Comparison of ENCODE assay signal across 26 mouse cellular contexts in the genomic region with DNA sequence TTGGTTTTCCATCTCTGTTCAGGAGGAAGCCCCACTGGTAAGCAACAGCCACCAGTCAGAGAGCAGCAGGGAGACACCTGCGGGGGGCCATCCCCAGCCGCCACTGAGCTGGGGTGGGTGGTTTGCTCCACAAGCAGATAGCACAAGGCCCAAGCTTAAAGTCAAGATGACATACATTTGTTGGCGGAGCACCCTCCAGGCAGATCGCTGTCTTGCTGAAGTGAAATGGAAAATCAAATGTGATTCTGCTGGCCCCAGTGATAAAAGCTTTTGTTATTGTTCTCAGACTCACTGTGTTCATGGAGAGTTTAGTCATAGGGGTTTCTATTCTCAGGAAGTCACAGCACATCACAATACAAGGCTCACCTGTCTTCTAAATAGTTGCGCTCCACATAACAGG. TPM values are rescaled to one million over a fixed set of nuclear protein-coding genes. Genes with fewer than 3 reads are reported as not detected.
DNase-seq lines count a peak whose midpoint lies in the region; ATAC-seq lines count a peak whose summit lies in the region.
"Had no signal": no experiment of that assay in that cellular context is flagged by ENCODE, and none has a peak within 500 bp of the region (broad histone marks: within the 10 kb centered on the region; RNA-seq: fewer than 3 reads in every experiment).

No protein-coding gene starts in this region.

- peak; percentile 53 for ATAC-seq in inflammation-experienced regulatory T-cells, adult 6 months
- ATAC-seq: forebrain, embryonic 13.5 days; hindbrain, postnatal 0 days; intestine, postnatal 0 days; lung, postnatal 0 days; midbrain, embryonic 13.5 days had no signal

- DNase-seq in retina, postnatal 1 day = peak; percentile 40
- no peak for DNase-seq in retina, embryonic 14.5 days (ENCODE audit: low spot score)
- peak; percentile 77 to 81 for DNase-seq in thymus, postnatal 10 days (ENCODE audit: low spot score in 2 of 2)
- no peak for DNase-seq in layer of hippocampus, adult 18-20 months (ENCODE audit: low spot score in 2 of 2)
- no peak for DNase-seq in layer of hippocampus, adult 9-10 months (ENCODE audit: low spot score)
- DNase-seq in layer of hippocampus, postnatal 10 days (ENCODE audit: low spot score in 2 of 2) = no peak
- DNase-seq in urinary bladder, postnatal 14 days (ENCODE audit: low spot score) = no peak
- DNase-seq: adrenal gland, adult 8-10 months; cerebellum, adult 8-10 months; cerebellum, postnatal 36 days; gastrocnemius, postnatal 25 days; heart, adult 18-20 months; heart, postnatal 36 days; kidney, adult 9 months; kidney, postnatal 25 days; liver, embryonic 13.5 days; lung, adult 18-20 months; right cerebral cortex, postnatal 25 days had no signal

RNA-seq across cellular contexts. Expression of gene Cd247, which starts 14.6 kb away (rescaled TPM):
- 100 to 1,000 TPM; 373 to 445 (median 435) TPM for polyA plus RNA-seq in inflammation-experienced regulatory T-cells, adult 6 months (2017; shearing (Covaris generic))
- not detected for total RNA-seq in layer of hippocampus, adult 18-20 months (2021)
- under 1 TPM; 0.20 to 0.25 TPM for total RNA-seq in layer of hippocampus, postnatal 10 days (2021)
- total RNA-seq: hindbrain, postnatal 0 days; layer of hippocampus, adult 2 months; left cerebral cortex, postnatal 10 days had no signal

RNA-seq across cellular contexts. Expression of gene Creg1, which starts 39.6 kb away (rescaled TPM):
- polyA plus RNA-seq in inflammation-experienced regulatory T-cells, adult 6 months (2017; shearing (Covaris generic)) = 10 to 100 TPM; 15.6 to 20.4 (median 17.6) TPM
- 10 to 100 TPM; 25.6 to 28.8 TPM for total RNA-seq in layer of hippocampus, adult 18-20 months (2021)
- 10 to 100 TPM; 18.7 to 23.7 TPM for total RNA-seq in layer of hippocampus, postnatal 10 days (2021)

Comparison
In these comparisons a context has a peak if more than half of its experiments do, and no peak if none do; other contexts are left out.
1. DNase-seq: peak in retina, postnatal 1 day (single experiment) and thymus, postnatal 10 days (2 of 2); none in retina, embryonic 14.5 days (single experiment), layer of hippocampus, adult 18-20 months (0 of 2), layer of hippocampus, adult 9-10 months (single experiment), layer of hippocampus, postnatal 10 days (0 of 2) and urinary bladder, postnatal 14 days (single experiment).